Mouse (Mus musculus) kidney, adult 2 months (tissue): ENCODE data around the gene Arrdc1. TPM values are rescaled to one million over a fixed set of nuclear protein-coding genes. Genes with fewer than 3 reads are reported as not detected.

Experiments used
- DNase-seq: peaks from one replicate; pipeline ENCODE4 v3.0.0; 2021
- H3K27ac ChIP-seq: fragments of 200-500 bp; 2 replicates; pipeline ENCODE4 v1.5.1; 2012; ENCODE audit warnings: low read depth, low read length, control low read depth, inconsistent platforms; ENCODE audit not compliant: insufficient read depth
- H3K27me3 ChIP-seq: fragments of 200-500 bp; replicated peaks from 2 replicates; pipeline ENCODE4 v1.6.1; 2012; ENCODE audit warnings: mild to moderate bottlenecking, moderate library complexity, low read length, inconsistent platforms; ENCODE audit not compliant: control insufficient read depth, insufficient read depth
- H3K36me3 ChIP-seq: fragments of 200-500 bp; 2 replicates; pipeline ENCODE4 v1.6.1; 2012; ENCODE audit warnings: mild to moderate bottlenecking, moderate library complexity, low read length, inconsistent platforms; ENCODE audit not compliant: control insufficient read depth, insufficient read depth
- H3K4me1 ChIP-seq: fragments of 200-500 bp; 2 replicates; pipeline ENCODE4 v1.6.1; 2011; ENCODE audit warnings: low read length; ENCODE audit not compliant: control insufficient read depth, insufficient read depth
- H3K4me3 ChIP-seq: fragments of 200-500 bp; 2 replicates; pipeline ENCODE4 v1.5.1; 2011; ENCODE audit warnings: mild to moderate bottlenecking, low read depth, low read length, control low read depth; ENCODE audit not compliant: insufficient read depth
- CTCF ChIP-seq: fragments of 200-500 bp; conservative IDR thresholded peaks from 2 replicates; pipeline ENCODE4 v1.5.1; 2011; ENCODE audit warnings: low read depth, mild to moderate bottlenecking, control low read depth, low read length, moderate library complexity, mixed read lengths; ENCODE audit not compliant: insufficient read depth, insufficient read length
- POLR2A ChIP-seq: fragments of 200-500 bp; IDR thresholded peaks from one replicate; pipeline ENCODE4 v1.6.1; 2011; ENCODE audit warnings: low read depth, low read length, control low read depth
- WGBS: fragments of 180-500 bp; shearing (Covaris S2); methylation state at CpG from one replicate; pipeline ENCODE4 v1.1.7; 2018; 5-methylcytosine and 5-hydroxymethylcytosine counted together
- polyA plus RNA-seq: library from polyadenylated mRNA; depleted of rRNA; stranded (reverse); fragments of >200 nt; gene quantifications from 2 replicates; pipeline ENCODE4 v1.2.3, GENCODE M21; 2012

Gene Arrdc1
- polyA plus RNA-seq, 1 experiment, result 85.7 TPM

- H3K4me3 ChIP-seq, result peak overlapping the region; percentile 86
- TF ChIP-seq POLR2A (no peak), CTCF (no peak)
- DNase-seq, result peak; percentile 68
- peaks cover 12% of the 10 kb centered on the region; the same call in 1 of the 2 replicates for H3K4me1 ChIP-seq
- no peaks in the 10 kb centered on the region for H3K27me3 ChIP-seq
- H3K36me3 ChIP-seq, result no peaks in the 10 kb centered on the region
- H3K27ac ChIP-seq, result peak overlapping the region; percentile 83
- WGBS, result 5% methylated on average over 19 of the region's 19 CpGs
Observed at GRCm38 (mm10) chr2:24934441-24934963, 550 bp downstream of the Arrdc1 start.

- no peaks in the 10 kb centered on the region for H3K27me3 ChIP-seq
- peak overlapping the region; percentile 74 for H3K27ac ChIP-seq
- no peak overlapping the region for H3K4me3 ChIP-seq
- DNase-seq, result no peak
- H3K4me1 ChIP-seq, result peaks cover 27% of the 10 kb centered on the region; the same call in 1 of the 2 replicates
- H3K36me3 ChIP-seq, result no peaks in the 10 kb centered on the region
- 84% methylated on average over 5 of the region's 5 CpGs for WGBS
- TF ChIP-seq POLR2A (no peak), CTCF (no peak)
Observed at GRCm38 (mm10) chr2:24929593-24929992, 5.5 kb downstream of the Arrdc1 start.

DNA sequence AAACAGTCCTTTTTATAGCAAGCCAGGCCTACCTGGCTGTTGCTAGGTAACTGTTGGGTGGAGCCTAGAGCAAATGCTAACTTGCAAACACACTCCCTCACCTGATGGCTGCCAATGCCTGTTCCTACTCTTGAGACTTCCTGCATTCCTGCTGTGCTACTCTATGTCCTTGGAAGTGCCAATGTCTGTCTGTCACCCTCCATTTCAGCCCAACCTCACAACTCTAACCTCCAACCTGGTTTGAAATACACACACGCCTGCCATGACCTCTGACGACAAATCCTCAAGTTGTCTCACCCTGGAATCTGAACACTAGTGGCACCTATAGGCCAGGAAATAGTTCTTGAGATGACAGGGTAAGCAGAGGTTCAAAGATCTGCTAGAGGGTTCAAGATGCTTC lies 5.9 kb downstream of the Arrdc1 start:
- Histone ChIP-seq H3K27me3 (no peaks in the 10 kb centered on the region), H3K27ac (peak overlapping the region; percentile 74), H3K4me1 (peaks cover 24% of the 10 kb centered on the region; the same call in 1 of the 2 replicates), H3K4me3 (no peak overlapping the region), H3K36me3 (no peaks in the 10 kb centered on the region)
- peak; percentile 72 for DNase-seq
- TF ChIP-seq POLR2A (no peak), CTCF (no peak)
- WGBS, result 50% methylated on average over 2 of the region's 2 CpGs

DNA sequence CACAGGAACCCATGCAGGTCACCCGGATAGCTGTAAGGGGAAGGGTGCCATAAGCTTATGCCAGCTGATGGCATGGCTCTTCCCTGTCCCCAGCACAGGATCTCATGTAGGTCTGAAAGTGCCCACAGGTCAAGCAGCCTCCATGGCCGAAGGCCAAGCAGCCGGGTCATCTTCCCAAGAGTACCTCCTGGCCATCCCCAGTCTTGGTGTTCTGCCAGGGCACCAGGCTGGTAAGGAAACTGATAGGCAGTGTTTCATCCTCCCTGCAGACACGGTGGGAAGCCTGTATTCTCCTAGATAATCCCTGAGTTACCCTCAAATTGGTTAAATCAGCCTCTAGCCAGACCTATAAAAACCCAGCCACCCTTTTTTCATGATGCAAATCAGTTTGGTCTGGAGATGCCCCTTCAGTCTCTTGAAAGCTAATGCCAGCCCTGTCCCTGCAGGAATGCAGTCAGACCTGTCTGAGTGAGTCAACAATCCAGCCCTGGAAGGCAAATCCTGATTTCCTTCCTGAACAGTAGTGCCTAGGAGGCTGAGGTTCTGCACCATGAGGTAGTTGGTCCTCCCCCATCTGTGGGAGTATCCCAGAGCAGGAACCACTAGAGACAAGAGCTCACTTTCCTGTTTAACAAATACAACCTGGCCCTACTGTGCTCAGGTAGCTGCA lies 7.1 kb downstream of the Arrdc1 start:
- DNase-seq, result peak; percentile 83

DNA sequence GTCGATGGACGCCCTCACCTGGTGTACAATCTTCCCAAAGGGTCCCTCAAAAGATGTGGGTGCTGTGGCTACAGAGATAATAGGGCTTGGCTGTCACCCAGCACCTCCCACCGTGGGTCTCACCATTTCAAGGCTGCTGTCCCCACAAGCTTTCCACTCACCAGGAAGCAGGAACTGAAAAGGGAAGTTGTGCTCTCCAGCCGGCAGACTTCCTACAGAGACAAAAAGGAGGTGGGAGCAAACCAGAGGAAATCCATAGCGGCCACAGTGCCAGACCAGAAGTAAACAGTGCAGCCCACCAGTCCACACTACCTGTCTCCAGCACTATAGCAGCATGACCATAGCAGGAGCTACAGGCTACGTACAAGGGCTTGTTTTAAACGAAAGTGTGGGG lies 8.1 kb downstream of the Arrdc1 start:
- no peaks in the 10 kb centered on the region for H3K27me3 ChIP-seq
- no peak overlapping the region for H3K4me3 ChIP-seq
- peaks cover 21% of the 10 kb centered on the region; the same call in 1 of the 2 replicates for H3K4me1 ChIP-seq
- DNase-seq, result no peak
- WGBS, result 69% methylated on average over 7 of the region's 7 CpGs
- H3K36me3 ChIP-seq, result no peaks in the 10 kb centered on the region
- H3K27ac ChIP-seq, result peak overlapping the region; percentile 84
- TF ChIP-seq CTCF (no peak), POLR2A (no peak)

More for the DNA sequence above, 7.1 kb downstream of the Arrdc1 start:
- 45% methylated on average over 4 of the region's 4 CpGs for WGBS
- peak overlapping the region; percentile 92 for H3K27ac ChIP-seq
- no peaks in the 10 kb centered on the region for H3K36me3 ChIP-seq
- no peaks in the 10 kb centered on the region for H3K27me3 ChIP-seq
- H3K4me3 ChIP-seq, result no peak overlapping the region
- H3K4me1 ChIP-seq, result peaks cover 21% of the 10 kb centered on the region; the same call in 1 of the 2 replicates
- TF ChIP-seq POLR2A, result no peak
- TF ChIP-seq CTCF, result no peak

GRCm38 (mm10) chr2:24926345-24926964 lies 8.6 kb downstream of the Arrdc1 start:
- Histone ChIP-seq H3K36me3 (no peaks in the 10 kb centered on the region), H3K27ac (peak overlapping the region; percentile 84), H3K27me3 (no peaks in the 10 kb centered on the region), H3K4me3 (no peak overlapping the region), H3K4me1 (peaks cover 21% of the 10 kb centered on the region; the same call in 1 of the 2 replicates)
- DNase-seq, result peak; percentile 49
- WGBS, result 77% methylated on average over 9 of the region's 9 CpGs
- TF ChIP-seq CTCF (no peak), POLR2A (no peak)

- no peak overlapping the region for H3K4me3 ChIP-seq
- TF ChIP-seq POLR2A (no peak), CTCF (no peak)
- 77% methylated on average over 8 of the region's 8 CpGs for WGBS
- H3K4me1 ChIP-seq, result peaks cover 21% of the 10 kb centered on the region; the same call in 1 of the 2 replicates
- no peaks in the 10 kb centered on the region for H3K27me3 ChIP-seq
- H3K27ac ChIP-seq, result no peak overlapping the region
- no peaks in the 10 kb centered on the region for H3K36me3 ChIP-seq
- no peak for DNase-seq
Observed at GRCm38 (mm10) chr2:24925284-24925683, 9.8 kb downstream of the Arrdc1 start.
